ENCODE assay signal across 13 mouse cellular contexts in the genomic region with DNA sequence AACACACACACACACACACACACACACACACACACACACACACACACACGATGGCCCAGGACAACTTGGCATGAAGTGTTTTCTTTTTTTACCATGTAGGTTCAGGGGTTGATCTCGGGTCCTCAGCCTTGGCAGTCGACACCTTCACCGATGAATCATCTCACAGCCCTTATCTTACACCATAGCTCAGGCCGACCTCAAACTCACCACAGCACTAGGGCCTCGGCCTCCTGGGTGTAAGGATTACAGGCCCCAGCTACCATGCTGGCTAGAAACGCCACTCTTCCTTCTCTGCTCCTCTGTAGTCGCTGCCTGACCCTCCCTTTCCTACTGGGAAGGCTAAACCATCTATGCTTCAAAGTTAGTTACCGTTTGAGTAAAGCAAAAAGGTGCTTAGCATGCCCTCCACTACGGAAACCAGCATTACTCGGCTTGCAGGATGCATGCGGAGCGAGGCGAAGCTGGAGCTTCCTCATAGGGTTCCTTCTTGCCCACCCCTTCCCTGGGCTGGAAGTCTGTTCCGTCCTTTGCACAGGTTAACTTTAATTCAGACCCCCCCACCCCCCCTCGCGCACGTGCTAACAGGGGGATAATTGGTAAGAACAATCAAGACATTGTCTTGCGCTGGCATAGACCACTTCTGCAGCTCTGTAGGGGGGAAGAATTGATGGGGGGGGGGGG. TPM values are rescaled to one million over a fixed set of nuclear protein-coding genes. Genes with fewer than 3 reads are reported as not detected.
DNase-seq lines count a peak whose midpoint lies in the region; ATAC-seq lines count a peak whose summit lies in the region.
"Had no signal": no experiment of that assay in that cellular context is flagged by ENCODE, and none has a peak within 500 bp of the region (broad histone marks: within the 10 kb centered on the region; RNA-seq: fewer than 3 reads in every experiment).

No protein-coding gene starts in this region.

- no peak for DNase-seq in heart, postnatal 14 days
- peak; percentile 64 for DNase-seq in embryo, embryonic 9.5 days (ENCODE audit: extremely low spot score)
- peak; percentile 52 to 74 for DNase-seq in natural killer cell, adult 2 months (ENCODE audit: low spot score in 2 of 2)
- DNase-seq in left cerebral cortex, adult 9 months (ENCODE audit: low spot score in 2 of 2) = no peak
- no peak for DNase-seq in right cerebral cortex, adult 2 months (ENCODE audit: low spot score in 2 of 2)
- no peak for DNase-seq in adrenal gland, postnatal 4 days (ENCODE audit: low spot score in 2 of 2)
- DNase-seq: cerebellum, postnatal 14 days; lung, postnatal 36 days had no signal

- H3K9ac ChIP-seq in heart, embryonic 13.5 days = 0 out of 2 replicates have a peak overlapping the region, but pooled peaks have one; percentile 37
- H3K9ac ChIP-seq in hindbrain, embryonic 12.5 days = peak overlapping the region; percentile 49; the same call in 1 of the 2 replicates

- no peak for ATAC-seq in heart, embryonic 13.5 days (ENCODE audit: extremely low read depth, insufficient number of reproducible peaks, low FRiP score, low TSS enrichment)
- no peak; the same call in none of the 2 replicates for ATAC-seq in hindbrain, embryonic 12.5 days (ENCODE audit: low FRiP score)
- ATAC-seq: activated CD4-positive, CD25-positive, alpha-beta regulatory T cell, adult 4 months; CD4-positive, CD25-positive, alpha-beta regulatory T cell, adult 4 months; intestine, postnatal 0 days had no signal

- H3K4me3 ChIP-seq in heart, embryonic 13.5 days = no peak overlapping the region
- no peak overlapping the region for H3K4me3 ChIP-seq in hindbrain, embryonic 12.5 days

- H3K4me2 ChIP-seq in heart, embryonic 13.5 days = no peak overlapping the region
- H3K4me2 ChIP-seq in hindbrain, embryonic 12.5 days (replicated peaks) = peak overlapping the region; percentile 37

- H3K27me3 ChIP-seq in heart, embryonic 13.5 days (replicated peaks) = peaks cover 53% of the 10 kb centered on the region
- H3K27me3 ChIP-seq in hindbrain, embryonic 12.5 days = peaks cover 61% of the 10 kb centered on the region

- 19% methylated on average over 19 of the region's 19 CpGs for WGBS in heart, embryonic 13.5 days
- 9% methylated on average over 19 of the region's 19 CpGs for WGBS in hindbrain, embryonic 12.5 days

- H3K27ac ChIP-seq in heart, embryonic 13.5 days (replicated peaks) = no peak overlapping the region
- peak overlapping the region; percentile 86 for H3K27ac ChIP-seq in hindbrain, embryonic 12.5 days

- no peaks in the 10 kb centered on the region for H3K36me3 ChIP-seq in heart, embryonic 13.5 days
- peaks cover 3% of the 10 kb centered on the region; the same call in 1 of the 2 replicates for H3K36me3 ChIP-seq in hindbrain, embryonic 12.5 days

- no peaks in the 10 kb centered on the region for H3K9me3 ChIP-seq in heart, embryonic 13.5 days
- H3K9me3 ChIP-seq in hindbrain, embryonic 12.5 days (replicated peaks) = no peaks in the 10 kb centered on the region

- intact Hi-C loops in heart, postnatal 14 days (cut with DNase I) = loop anchor here (5.0 to 10.0 kb wide), 2 partner anchors 222 to 240 kb away; partner anchors contain the start of gene Cryba1

- peaks cover 24% of the 10 kb centered on the region for H3K4me1 ChIP-seq in heart, embryonic 13.5 days
- H3K4me1 ChIP-seq in hindbrain, embryonic 12.5 days = peaks cover 38% of the 10 kb centered on the region

RNA-seq across cellular contexts. Expression of gene Phf12, which starts 18.0 kb away (rescaled TPM):
- 8.6 and 9.9 TPM in 2 replicates for polyA plus RNA-seq in heart, embryonic 13.5 days (2015; fragmentation: Nextera tagmentation; extraction: Ambion mirVana)
- 10 to 100 TPM; 28.6 to 34.9 TPM for total RNA-seq in heart, postnatal 14 days (2021)
- 30.6 and 30.7 TPM in 2 replicates for polyA plus RNA-seq in hindbrain, embryonic 12.5 days (2016; fragmentation: Nextera tagmentation; extraction: Ambion mirVana)
- 10 to 100 TPM; 80.7 to 81.8 TPM for total RNA-seq in adrenal gland, postnatal 4 days (2021)

RNA-seq across cellular contexts. Expression of gene Sez6, which starts 34.0 kb away (rescaled TPM):
- 0.09 and 0.20 TPM in 2 replicates for polyA plus RNA-seq in heart, embryonic 13.5 days (2015; fragmentation: Nextera tagmentation; extraction: Ambion mirVana)
- total RNA-seq in heart, postnatal 14 days (2021) = under 1 TPM; 0.22 to 0.50 TPM
- polyA plus RNA-seq in hindbrain, embryonic 12.5 days (2016; fragmentation: Nextera tagmentation; extraction: Ambion mirVana) = 47.3 and 48.7 TPM in 2 replicates
- 1 to 10 TPM; 3.9 to 6.0 TPM for total RNA-seq in adrenal gland, postnatal 4 days (2021)
- polyA plus RNA-seq: CD4-positive, CD25-positive, alpha-beta regulatory T cell, adult 4 months had no signal

Comparison
In these comparisons a context has a peak if more than half of its experiments do, and no peak if none do; other contexts are left out.
1. DNase-seq: peak in embryo, embryonic 9.5 days (single experiment) and natural killer cell, adult 2 months (2 of 2); none in heart, postnatal 14 days (0 of 2), left cerebral cortex, adult 9 months (0 of 2), right cerebral cortex, adult 2 months (0 of 2) and adrenal gland, postnatal 4 days (0 of 2).